Mouse (Mus musculus) brain, embryonic 14.5 days (tissue): ENCODE data around the gene Gcgr.

Experiments used
- CTCF ChIP-seq: fragments of 200-500 bp; IDR thresholded peaks from 2 replicates; pipeline ENCODE4 v1.5.1; 2012; ENCODE audit warnings: inconsistent platforms, mild to moderate bottlenecking, moderate library complexity, borderline replicate concordance; ENCODE audit not compliant: insufficient read depth, insufficient read length; ENCODE audit errors: extremely low read depth
- POLR2A ChIP-seq: fragments of 200-500 bp; IDR thresholded peaks from 2 replicates; pipeline ENCODE4 v1.6.1; 2012; ENCODE audit warnings: mild to moderate bottlenecking, inconsistent platforms, borderline replicate concordance; ENCODE audit not compliant: poor library complexity, insufficient read depth, insufficient read length, severe bottlenecking; ENCODE audit errors: extremely low read depth

- no peak for TF ChIP-seq CTCF
- no peak for TF ChIP-seq POLR2A
Measured at GRCm38 (mm10) chr11:120554834-120555233, 24.3 kb downstream of the Gcgr start.
